Mouse (Mus musculus) erythroblast, embryonic 14.5 days (primary cell): ENCODE results near the gene Pla2g4d.

Source experiments
- GATA1 ChIP-seq: IDR thresholded peaks from 2 replicates; pipeline ENCODE4 v1.6.1; 2012; ENCODE audit warnings: low read length, inconsistent platforms, mixed read lengths
- TAL1 ChIP-seq: IDR thresholded peaks from 3 replicates; pipeline ENCODE4 v1.6.1; 2012; ENCODE audit warnings: low read length, inconsistent platforms, mixed read lengths

- no peak for TF ChIP-seq GATA1
- TF ChIP-seq TAL1 = no peak
Measured at GRCm38 (mm10) chr2:120284705-120285104, 4.3 kb downstream of the Pla2g4d start.
